Mouse (Mus musculus) liver, postnatal 0 days (tissue): Measurements from ENCODE around the gene Mlf2. TPM values are rescaled to one million over a fixed set of nuclear protein-coding genes. Genes with fewer than 3 reads are reported as not detected.

Experiments used
- ATAC-seq: fragments of 200-750 bp; cut with Nextera tagmentation; 2 replicates; pipeline ENCODE4 v1.8.0; 2017; ENCODE audit warnings: mild to moderate bottlenecking, moderate library complexity
- DNase-seq: peaks from one replicate; pipeline ENCODE4 v3.0.0-alpha.2; 2016
- H3K27ac ChIP-seq: fragments of 300-500 bp; sonication (generic); 2 replicates; pipeline ENCODE4 v1.5.1; 2014; ENCODE audit warnings: antibody characterized with exemption, moderate library complexity, mild to moderate bottlenecking, low read depth
- H3K27me3 ChIP-seq: fragments of 300-500 bp; sonication (generic); 2 replicates; pipeline ENCODE4 v1.6.1; 2014; ENCODE audit warnings: low read length, control low read depth, mixed read lengths; ENCODE audit not compliant: insufficient read depth
- H3K36me3 ChIP-seq: fragments of 300-500 bp; sonication (generic); replicated peaks from 2 replicates; pipeline ENCODE4 v1.6.1; 2014; ENCODE audit warnings: mild to moderate bottlenecking, control low read depth, low read length, moderate library complexity, mixed read lengths; ENCODE audit not compliant: insufficient read depth
- H3K4me1 ChIP-seq: fragments of 300-500 bp; sonication (generic); 2 replicates; pipeline ENCODE4 v1.6.1; 2014; ENCODE audit warnings: antibody characterized with exemption, mild to moderate bottlenecking, control low read depth; ENCODE audit not compliant: insufficient read depth
- H3K4me2 ChIP-seq: fragments of 300-500 bp; sonication (generic); 2 replicates; pipeline ENCODE4 v1.6.1; 2014; ENCODE audit warnings: low read depth, mild to moderate bottlenecking, low read length, moderate library complexity, mixed read lengths
- H3K4me3 ChIP-seq: fragments of 300-500 bp; sonication (generic); 2 replicates; pipeline ENCODE4 v1.5.1; 2014; ENCODE audit warnings: low read depth, low read length
- H3K9ac ChIP-seq: fragments of 300-500 bp; sonication (generic); replicated peaks from 2 replicates; pipeline ENCODE4 v1.6.1; 2014; ENCODE audit warnings: mild to moderate bottlenecking, moderate library complexity
- H3K9me3 ChIP-seq: fragments of 300-500 bp; sonication (generic); 2 replicates; pipeline ENCODE4 v1.6.1; 2016; ENCODE audit warnings: mild to moderate bottlenecking, control low read depth, low read length, mixed read lengths
- CTCF ChIP-seq: sonication (generic); IDR thresholded peaks from 2 replicates; pipeline ENCODE4 v1.5.1; 2016; ENCODE audit warnings: antibody characterized with exemption, low read depth
- EP300 ChIP-seq: IDR thresholded peaks from 2 replicates; pipeline ENCODE4 v1.6.1; 2016; ENCODE audit warnings: antibody characterized with exemption, low read depth, mild to moderate bottlenecking
- WGBS: fragments of 180-500 bp; shearing (Covaris S2); extraction: QIAGEN DNeasy Blood & Tissue Kit; methylation state at CpG from one replicate; pipeline ENCODE4 v1.1.7; 2014; ENCODE audit not compliant: insufficient replicate concordance; 5-methylcytosine and 5-hydroxymethylcytosine counted together
- polyA plus RNA-seq: library from polyadenylated mRNA; unstranded; fragments of >200 nt; fragmentation: Nextera tagmentation; extraction: Ambion mirVana; gene quantifications from 2 replicates; pipeline ENCODE4 v1.2.1, GENCODE M21; 2015

The Mlf2 gene
- polyA plus RNA-seq, 1 experiment from 2014 or later = 119 TPM

DNA sequence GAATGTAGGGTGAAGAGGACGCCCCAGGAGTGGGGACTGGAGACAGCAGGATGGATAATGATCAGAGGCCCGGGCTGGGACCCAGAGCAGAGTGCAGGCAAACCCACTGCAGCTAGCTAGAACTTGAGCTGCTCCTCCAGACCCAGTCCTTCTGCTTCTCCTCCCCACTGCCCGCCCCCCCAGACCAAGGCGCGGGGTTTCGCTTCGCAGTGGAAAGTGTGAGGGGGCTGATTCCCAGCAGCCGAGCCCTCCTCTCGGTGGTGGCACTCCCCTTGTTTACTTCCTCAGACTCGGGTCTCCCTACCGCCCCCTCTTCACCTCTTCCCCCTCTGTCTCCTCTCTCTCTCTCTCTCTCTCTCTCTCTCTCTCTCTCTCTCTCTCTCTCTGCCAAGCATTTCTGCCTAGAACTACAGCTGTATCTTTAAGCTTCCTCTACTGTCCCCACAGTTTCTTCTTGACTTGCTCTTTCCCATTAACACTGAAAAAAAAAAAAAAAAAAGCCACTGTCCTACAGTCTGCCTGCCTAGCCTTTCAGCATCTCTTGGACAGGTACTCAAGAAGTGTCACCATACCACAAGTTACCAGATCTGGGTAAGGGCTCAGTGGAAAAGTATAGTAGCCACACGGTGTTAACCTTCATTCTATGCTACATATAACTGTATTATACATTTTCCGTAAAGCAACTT, 19.5 kb upstream of the Mlf2 start, which contains the start of gene Lag3:
Lag3 (minus strand) TSS at position 173 of the 686 bp plus-strand sequence.
- DNase-seq (no peak), ATAC-seq (no peak)
- Histone ChIP-seq H3K4me1 (peaks cover 14% of the 10 kb centered on the region), H3K27me3 (peaks cover 35% of the 10 kb centered on the region), H3K4me3 (no peak within 1 kb of the TSS), H3K36me3 (peaks cover 12% of the 10 kb centered on the region; the same call in 1 of the 2 replicates), H3K9me3 (no peaks in the 10 kb centered on the region), H3K9ac (no peak within 1 kb of the TSS), H3K27ac (no peak within 1 kb of the TSS), H3K4me2 (no peak within 1 kb of the TSS)
- whole genome bisulfite sequencing = 15% methylated on average over 12 of the region's 13 CpGs
- TF ChIP-seq CTCF (no peak), EP300 (no peak)

DNA sequence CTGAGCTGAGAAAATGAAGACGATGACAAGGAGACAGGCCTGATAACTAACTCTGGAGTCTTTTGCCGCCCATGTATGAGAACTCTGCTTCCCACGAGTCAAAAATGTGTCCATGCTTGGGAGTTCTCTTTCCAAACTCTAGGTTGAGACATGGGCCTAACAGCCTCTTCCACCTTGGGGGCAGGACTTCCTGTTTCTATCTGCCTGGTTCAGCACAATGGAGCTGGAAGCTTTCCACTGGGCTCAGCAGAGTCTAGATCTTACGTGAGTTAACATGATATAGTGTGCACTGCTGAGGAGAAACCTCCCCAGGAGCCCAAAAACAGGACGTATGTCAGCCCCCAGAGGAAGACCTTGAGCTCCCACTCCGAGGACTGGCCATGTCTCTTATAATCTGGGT, 18.0 kb upstream of the Mlf2 start:
- H3K4me2 ChIP-seq = no peak overlapping the region
- no peak overlapping the region for H3K4me3 ChIP-seq
- peaks cover 41% of the 10 kb centered on the region for H3K27me3 ChIP-seq
- H3K9me3 ChIP-seq = no peaks in the 10 kb centered on the region
- H3K9ac ChIP-seq = no peak overlapping the region
- peaks cover 17% of the 10 kb centered on the region for H3K4me1 ChIP-seq
- 35% methylated on average over 6 of the region's 6 CpGs for WGBS
- ATAC-seq = no peak
- TF ChIP-seq CTCF = no peak
- no peak for TF ChIP-seq EP300
- H3K36me3 ChIP-seq = peaks cover 12% of the 10 kb centered on the region; the same call in 1 of the 2 replicates
- H3K27ac ChIP-seq = no peak overlapping the region; the same call in 1 of the 2 replicates
- no peak for DNase-seq

DNA sequence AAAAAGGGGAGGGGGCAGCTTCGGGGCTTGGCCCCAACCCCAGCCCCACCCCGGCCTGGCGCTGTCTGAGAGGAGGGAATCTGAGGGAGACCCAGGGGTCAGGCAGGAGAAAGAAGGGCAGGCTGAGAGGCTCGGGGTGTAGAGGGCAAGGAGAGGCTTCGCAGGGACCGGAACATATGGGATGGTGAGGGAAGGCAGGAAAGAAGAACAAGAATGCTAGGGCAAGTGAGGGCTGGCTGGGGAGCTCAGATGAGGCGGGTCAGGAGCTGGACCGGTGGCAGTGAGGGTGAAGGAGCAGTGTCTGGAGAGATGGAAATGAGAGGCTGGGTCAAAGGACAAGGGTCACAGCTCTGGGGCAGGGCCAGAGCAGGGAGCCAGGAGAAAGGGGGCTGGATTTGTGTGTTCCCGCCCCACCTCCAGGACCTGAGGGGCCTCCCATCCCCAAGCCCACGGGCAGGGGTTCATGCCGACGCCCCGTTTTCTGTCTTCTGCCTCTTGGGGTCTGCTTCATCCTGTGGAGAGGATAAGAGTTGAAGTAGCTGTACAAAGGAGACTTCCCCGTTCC, 17.4 kb upstream of the Mlf2 start:
- peaks cover 41% of the 10 kb centered on the region for H3K27me3 ChIP-seq
- H3K4me1 ChIP-seq = peaks cover 20% of the 10 kb centered on the region
- no peak for TF ChIP-seq CTCF
- TF ChIP-seq EP300 = no peak
- no peak overlapping the region for H3K27ac ChIP-seq
- H3K4me3 ChIP-seq = no peak overlapping the region
- H3K9me3 ChIP-seq = no peaks in the 10 kb centered on the region
- H3K9ac ChIP-seq = no peak overlapping the region
- no peak overlapping the region for H3K4me2 ChIP-seq
- ATAC-seq = no peak
- no peak for DNase-seq
- peaks cover 12% of the 10 kb centered on the region; the same call in 1 of the 2 replicates for H3K36me3 ChIP-seq
- 74% methylated on average over 14 of the region's 14 CpGs for WGBS

DNA sequence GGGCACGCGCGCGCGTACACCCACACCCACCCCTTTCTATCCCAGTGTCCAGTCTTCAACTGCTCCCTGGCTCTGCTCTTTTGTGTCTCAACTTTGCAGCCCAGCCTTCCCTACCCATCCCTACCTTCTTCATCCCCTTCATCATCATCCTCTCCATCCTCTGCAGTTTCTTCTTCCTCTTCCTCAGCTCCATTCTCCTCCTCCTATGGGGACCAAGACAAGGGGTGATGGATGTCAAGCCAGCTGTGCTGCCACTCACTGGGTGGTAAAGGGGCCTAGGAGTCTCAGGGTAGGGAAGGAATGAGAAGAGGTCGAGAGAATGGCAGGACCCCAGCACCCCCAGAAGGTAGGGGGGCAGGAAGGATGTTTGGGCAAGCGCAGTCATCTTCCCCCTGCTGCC, 16.7 kb upstream of the Mlf2 start:
- H3K27me3 ChIP-seq = peaks cover 45% of the 10 kb centered on the region
- TF ChIP-seq CTCF = no peak
- no peak for TF ChIP-seq EP300
- no peak overlapping the region for H3K27ac ChIP-seq
- H3K36me3 ChIP-seq = peaks cover 12% of the 10 kb centered on the region; the same call in 1 of the 2 replicates
- DNase-seq = no peak
- peaks cover 20% of the 10 kb centered on the region for H3K4me1 ChIP-seq
- H3K4me3 ChIP-seq = no peak overlapping the region
- no peaks in the 10 kb centered on the region for H3K9me3 ChIP-seq
- no peak overlapping the region for H3K4me2 ChIP-seq
- no peak overlapping the region for H3K9ac ChIP-seq
- 85% methylated on average over 7 of the region's 7 CpGs for WGBS
- no peak for ATAC-seq

DNA sequence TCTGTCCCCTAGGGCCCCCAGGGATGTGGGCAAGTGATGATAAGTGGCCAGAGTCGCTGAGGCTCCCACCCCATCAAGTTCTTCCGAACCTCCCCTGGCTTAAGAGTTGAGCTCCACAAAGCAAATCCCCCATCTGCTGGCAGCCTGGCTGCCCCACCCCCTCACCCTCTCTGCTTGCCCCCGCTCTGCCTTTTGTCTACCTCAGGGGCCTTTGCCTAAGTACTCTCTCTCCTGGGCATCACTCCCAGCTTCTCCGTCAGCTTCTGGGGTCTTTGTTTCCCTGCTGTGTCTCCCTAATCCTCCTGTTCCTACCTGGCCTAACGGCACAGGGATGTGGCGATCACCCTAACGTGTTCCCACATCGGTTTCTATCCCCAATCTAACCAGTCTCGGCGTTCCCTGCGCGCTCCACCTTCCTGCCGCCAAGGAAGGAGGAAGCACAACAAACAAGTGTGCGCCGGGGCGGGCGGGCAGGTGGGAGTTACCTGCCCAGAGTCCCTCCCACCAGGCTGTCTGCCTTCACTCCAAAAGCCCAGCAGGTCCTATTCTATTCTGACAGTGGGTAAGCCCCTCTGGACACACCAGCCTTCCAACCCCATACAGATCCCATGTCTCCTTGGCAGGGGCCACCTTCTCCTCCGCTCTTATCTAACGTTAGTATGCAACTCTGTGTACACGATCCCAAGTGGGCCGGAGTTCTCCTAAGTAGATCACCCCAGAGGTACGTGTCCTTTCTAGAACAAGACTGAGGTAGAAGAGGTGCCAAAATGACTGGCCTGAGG, 15.8 kb upstream of the Mlf2 start:
- no peak for ATAC-seq
- H3K27me3 ChIP-seq = peaks cover 41% of the 10 kb centered on the region
- peak overlapping the region; percentile 85 for H3K9ac ChIP-seq
- peak overlapping the region; percentile 96 for H3K27ac ChIP-seq
- TF ChIP-seq CTCF (no peak), EP300 (no peak)
- H3K9me3 ChIP-seq = no peaks in the 10 kb centered on the region
- no peak for DNase-seq
- H3K4me2 ChIP-seq = peak overlapping the region; percentile 77
- peaks cover 12% of the 10 kb centered on the region; the same call in 1 of the 2 replicates for H3K36me3 ChIP-seq
- H3K4me3 ChIP-seq = peak overlapping the region; percentile 78
- WGBS = 38% methylated on average over 21 of the region's 22 CpGs
- H3K4me1 ChIP-seq = peaks cover 22% of the 10 kb centered on the region
